ENCODE assay signal across 8 mouse cellular contexts in genomic region chr19:44295741-44296140, GRCm38 (mm10). TPM values are rescaled to one million over a fixed set of nuclear protein-coding genes. Genes with fewer than 3 reads are reported as not detected.
DNase-seq lines count a peak whose midpoint lies in the region; ATAC-seq and TF ChIP-seq lines count a peak whose summit lies in the region.

No protein-coding gene starts in this region.

- no peak for ATAC-seq in forebrain, embryonic 16.5 days
- ATAC-seq in lung, embryonic 14.5 days (ENCODE audit: insufficient read depth) = no peak
- ATAC-seq in neutrophil, adult 5-6 weeks (ENCODE audit: extremely low read depth, insufficient number of reproducible peaks, low FRiP score, poor library complexity, severe bottlenecking) = peak; percentile 81

- H3K9ac ChIP-seq in ES-Bruce4 (ENCODE audit: low read depth, poor library complexity, severe bottlenecking) = peak overlapping the region; percentile 82
- H3K9ac ChIP-seq in forebrain, embryonic 16.5 days (replicated peaks; ENCODE audit: low read depth, low read length) = peak overlapping the region; percentile 94
- peak overlapping the region; percentile 83 for H3K9ac ChIP-seq in lung, embryonic 14.5 days

- 0% methylated on average over 4 of the region's 4 CpGs for WGBS in forebrain, embryonic 16.5 days
- 0% methylated on average over 4 of the region's 4 CpGs for WGBS in lung, embryonic 14.5 days

- H3K27ac ChIP-seq in ES-Bruce4 (ENCODE audit: insufficient read depth, low read length) = no peak overlapping the region
- no peak overlapping the region for H3K27ac ChIP-seq in forebrain, embryonic 16.5 days (ENCODE audit: low read length)
- H3K27ac ChIP-seq in layer of hippocampus, adult 2 months = peak overlapping the region; percentile 100
- peak overlapping the region; percentile 19 for H3K27ac ChIP-seq in lung, embryonic 14.5 days (ENCODE audit: low read depth)

- intact Hi-C loops in heart, postnatal 36 days (cut with DNase I) = loop anchor here (1.0 to 10.0 kb wide), 4 partner anchors 29 to 131 kb away; no protein-coding TSS in a partner anchor

- TF ChIP-seq POLR2A in ES-Bruce4 (IDR thresholded peaks at IDR 0.05; ENCODE audit: insufficient read depth, low read length) = no peak

- no peaks in the 10 kb centered on the region for H3K27me3 ChIP-seq in ES-Bruce4 (ENCODE audit: control insufficient read depth, insufficient read depth, low read length, poor library complexity, severe bottlenecking)
- no peaks in the 10 kb centered on the region for H3K27me3 ChIP-seq in forebrain, embryonic 16.5 days (replicated peaks; ENCODE audit: control insufficient read depth, insufficient read depth, low read length)
- H3K27me3 ChIP-seq in lung, embryonic 14.5 days (ENCODE audit: insufficient read depth, low read length) = no peaks in the 10 kb centered on the region

- DNase-seq in cerebellum, adult 11-12 months = peak; percentile 88
- peak; percentile 82 to 88 for DNase-seq in heart, postnatal 36 days
- DNase-seq in layer of hippocampus, adult 2 months (ENCODE audit: low spot score in 2 of 2) = peak; percentile 75 to 90
- peak; percentile 93 for DNase-seq in lung, embryonic 14.5 days
- DNase-seq in thymus, adult 18-20 months = peak; percentile 81 to 86

- peak; percentile 99 for TF ChIP-seq CTCF in ES-Bruce4 (IDR thresholded peaks at IDR 0.05; ENCODE audit: low read depth, low read length)
- peak; percentile 99 for TF ChIP-seq CTCF in layer of hippocampus, adult 2 months (conservative IDR thresholded peaks at IDR 0.05)
- peak; percentile 99 for TF ChIP-seq CTCF in lung, embryonic 14.5 days (IDR thresholded peaks at IDR 0.05; ENCODE audit: low read depth)

- peaks cover 2% of the 10 kb centered on the region for H3K4me1 ChIP-seq in ES-Bruce4 (ENCODE audit: control insufficient read depth, insufficient read depth, low read length)
- H3K4me1 ChIP-seq in forebrain, embryonic 16.5 days (replicated peaks; ENCODE audit: control insufficient read depth, insufficient read depth, low read length) = peaks cover 57% of the 10 kb centered on the region
- H3K4me1 ChIP-seq in lung, embryonic 14.5 days (ENCODE audit: insufficient read depth) = peaks cover 37% of the 10 kb centered on the region

- peak overlapping the region; percentile 96 for H3K4me3 ChIP-seq in ES-Bruce4 (ENCODE audit: low read depth, low read length)
- H3K4me3 ChIP-seq in forebrain, embryonic 16.5 days (replicated peaks; ENCODE audit: low read length) = peak overlapping the region; percentile 91
- H3K4me3 ChIP-seq in layer of hippocampus, adult 2 months = peak overlapping the region; percentile 98
- peak overlapping the region; percentile 81 for H3K4me3 ChIP-seq in lung, embryonic 14.5 days (ENCODE audit: low read depth, low read length)

- H3K36me3 ChIP-seq in ES-Bruce4 (ENCODE audit: control insufficient read depth, insufficient read depth, low read length, poor library complexity, severe bottlenecking) = peaks cover 57% of the 10 kb centered on the region
- peaks cover 23% of the 10 kb centered on the region for H3K36me3 ChIP-seq in forebrain, embryonic 16.5 days (ENCODE audit: control insufficient read depth, insufficient read depth)
- H3K36me3 ChIP-seq in lung, embryonic 14.5 days (ENCODE audit: insufficient read depth) = peaks cover 59% of the 10 kb centered on the region

- peak; percentile 56; the same call in 1 of the 2 replicates for TF ChIP-seq EP300 in ES-Bruce4 (IDR thresholded peaks at IDR 0.05; ENCODE audit: insufficient read depth, low read depth, low read length)

- no peaks in the 10 kb centered on the region for H3K9me3 ChIP-seq in ES-Bruce4 (replicated peaks; ENCODE audit: control insufficient read depth, insufficient read depth, low read length, poor library complexity, severe bottlenecking)
- H3K9me3 ChIP-seq in forebrain, embryonic 16.5 days (ENCODE audit: control insufficient read depth, low read length) = no peaks in the 10 kb centered on the region
- H3K9me3 ChIP-seq in lung, embryonic 14.5 days (ENCODE audit: low read depth, low read length) = no peaks in the 10 kb centered on the region

- H3K4me2 ChIP-seq in forebrain, embryonic 16.5 days (ENCODE audit: low read length) = peak overlapping the region; percentile 97
- H3K4me2 ChIP-seq in lung, embryonic 14.5 days = peak overlapping the region; percentile 90

RNA-seq across cellular contexts. Expression of gene Scd2, which starts 2.3 kb away (rescaled TPM):
- polyA plus RNA-seq in ES-Bruce4 (2011; ENCODE audit: insufficient read depth, insufficient read length, low read depth, missing spikeins) = 329 and 359 TPM in 2 replicates
- 290 and 318 TPM in 2 replicates for polyA plus RNA-seq in forebrain, embryonic 16.5 days (2015; fragmentation: Nextera tagmentation; extraction: Ambion mirVana)
- total RNA-seq in heart, postnatal 36 days (2021) = 10 to 100 TPM; 10.7 to 13.0 TPM
- 100 to 1,000 TPM; 597 to 622 TPM for total RNA-seq in layer of hippocampus, adult 2 months (2021)
- polyA plus RNA-seq in lung, embryonic 14.5 days (2014; fragmentation: Nextera tagmentation; extraction: Ambion mirVana) = 248 and 257 TPM in 2 replicates
- 21.4 and 24.1 TPM in 2 replicates for total RNA-seq in neutrophil, adult 5-6 weeks (2017)

RNA-seq across cellular contexts. Expression of gene Scd4, which starts 37.2 kb away (rescaled TPM):
- 0.19 TPM in 1 of 2 replicates, not detected in the other for polyA plus RNA-seq in ES-Bruce4 (2011; ENCODE audit: insufficient read depth, insufficient read length, low read depth, missing spikeins)
- 0.07 and 0.16 TPM in 2 replicates for polyA plus RNA-seq in forebrain, embryonic 16.5 days (2015; fragmentation: Nextera tagmentation; extraction: Ambion mirVana)
- 10 to 100 TPM in 1 of 2 experiments, 1 to 10 TPM in 1; 8.2 to 15.2 TPM for total RNA-seq in heart, postnatal 36 days (2021)
- 1 to 10 TPM; 2.3 to 2.5 TPM for total RNA-seq in layer of hippocampus, adult 2 months (2021)
- polyA plus RNA-seq in lung, embryonic 14.5 days (2014; fragmentation: Nextera tagmentation; extraction: Ambion mirVana) = 0.15 TPM in 1 of 2 replicates, not detected in the other
- 0.12 and 1.0 TPM in 2 replicates for total RNA-seq in neutrophil, adult 5-6 weeks (2017)

Comparison
In these comparisons a context has a peak if more than half of its experiments do, and no peak if none do; other contexts are left out.
1. H3K27ac ChIP-seq: peak in layer of hippocampus, adult 2 months (single experiment) and lung, embryonic 14.5 days (single experiment); none in ES-Bruce4 (single experiment) and forebrain, embryonic 16.5 days (single experiment).
2. RNA of gene Scd2, which starts 2.3 kb away (total RNA-seq): 597 to 622 TPM in layer of hippocampus, adult 2 months; 21.4 to 24.1 TPM in neutrophil, adult 5-6 weeks and 10.7 to 13.0 TPM in heart, postnatal 36 days; every median in the first group is over 10 times any median in the second.
3. Peak in every context shown above with its lines, with median percentiles within 50 percentile points of each other: H3K4me3 ChIP-seq, H3K9ac ChIP-seq, CTCF ChIP-seq and DNase-seq.